Comparison of ENCODE assay signal across 27 mouse cellular contexts in genomic region chr9:35310377-35310776, GRCm38 (mm10). TPM values are rescaled to one million over a fixed set of nuclear protein-coding genes. Genes with fewer than 3 reads are reported as not detected.
DNase-seq lines count a peak whose midpoint lies in the region; ATAC-seq and TF ChIP-seq lines count a peak whose summit lies in the region.
"Had no signal": no experiment of that assay in that cellular context is flagged by ENCODE, and none has a peak within 500 bp of the region (broad histone marks: within the 10 kb centered on the region; RNA-seq: fewer than 3 reads in every experiment).

No protein-coding gene starts in this region.

- H3K4me1 ChIP-seq in limb, embryonic 11.5 days (ENCODE audit: control insufficient read depth, insufficient read depth, low read length) = peaks cover 13% of the 10 kb centered on the region
- H3K4me1 ChIP-seq in olfactory bulb, adult 2 months (ENCODE audit: control insufficient read depth, insufficient read depth, low read length) = peaks cover 7% of the 10 kb centered on the region; the same call in 1 of the 2 replicates

- no peaks in the 10 kb centered on the region for H3K36me3 ChIP-seq in limb, embryonic 11.5 days (ENCODE audit: control insufficient read depth, insufficient read depth, low read length)
- H3K36me3 ChIP-seq: embryonic facial prominence, embryonic 12.5 days; forebrain, embryonic 10.5 days; G1E; heart, embryonic 10.5 days; heart, embryonic 13.5 days; hindbrain, embryonic 12.5 days; hindbrain, embryonic 15.5 days; intestine, embryonic 15.5 days had no signal

- TF ChIP-seq CTCF in olfactory bulb, adult 2 months (IDR thresholded peaks at IDR 0.05; ENCODE audit: insufficient read depth, low read depth, low read length) = no peak

- no peaks in the 10 kb centered on the region for H3K27me3 ChIP-seq in limb, embryonic 11.5 days (ENCODE audit: control insufficient read depth, insufficient read depth, low read length)
- H3K27me3 ChIP-seq: CH12.LX; embryonic facial prominence, embryonic 12.5 days; forebrain, embryonic 13.5 days; heart, embryonic 13.5 days; intestine, embryonic 15.5 days had no signal

- no peak overlapping the region for H3K4me2 ChIP-seq in limb, embryonic 11.5 days (ENCODE audit: low read depth, severe bottlenecking)
- H3K4me2 ChIP-seq: embryonic facial prominence, embryonic 12.5 days; forebrain, embryonic 13.5 days; heart, embryonic 13.5 days; hindbrain, embryonic 12.5 days; hindbrain, embryonic 15.5 days; intestine, embryonic 15.5 days had no signal

- no peak for ATAC-seq in limb, embryonic 11.5 days (ENCODE audit: insufficient number of reproducible peaks, low FRiP score, low TSS enrichment, low read depth)
- no peak for ATAC-seq in inflammation-experienced regulatory T-cells, adult 6 months
- ATAC-seq: forebrain, embryonic 13.5 days; forebrain, postnatal 0 days; intestine, embryonic 15.5 days had no signal

- no peak overlapping the region for H3K27ac ChIP-seq in limb, embryonic 11.5 days (replicated peaks; ENCODE audit: low read depth, low read length)
- H3K27ac ChIP-seq in olfactory bulb, adult 2 months (ENCODE audit: insufficient read depth, low read depth, low read length) = 0 out of 2 replicates have a peak overlapping the region, but pooled peaks have one; percentile 56
- H3K27ac ChIP-seq: embryonic facial prominence, embryonic 12.5 days; forebrain, embryonic 10.5 days; forebrain, embryonic 13.5 days; heart, adult 2 months; heart, embryonic 10.5 days; heart, embryonic 13.5 days; hindbrain, embryonic 12.5 days; hindbrain, embryonic 15.5 days; intestine, embryonic 15.5 days had no signal

- H3K9ac ChIP-seq in limb, embryonic 11.5 days (ENCODE audit: low read length) = no peak overlapping the region
- H3K9ac ChIP-seq: embryonic facial prominence, embryonic 12.5 days; forebrain, embryonic 13.5 days; forebrain, postnatal 0 days; heart, embryonic 13.5 days; hindbrain, embryonic 12.5 days; hindbrain, embryonic 15.5 days; intestine, embryonic 15.5 days had no signal

- H3K4me3 ChIP-seq in limb, embryonic 11.5 days (ENCODE audit: low read depth, low read length) = no peak overlapping the region
- no peak overlapping the region for H3K4me3 ChIP-seq in olfactory bulb, adult 2 months (ENCODE audit: insufficient read depth, low read depth, low read length)
- H3K4me3 ChIP-seq: embryonic facial prominence, embryonic 12.5 days; forebrain, embryonic 10.5 days; forebrain, embryonic 13.5 days; heart, adult 2 months; heart, embryonic 10.5 days; heart, embryonic 13.5 days; hindbrain, embryonic 12.5 days; hindbrain, embryonic 15.5 days; intestine, embryonic 15.5 days had no signal

- 63% methylated on average over 6 of the region's 6 CpGs for WGBS in limb, embryonic 11.5 days
- WGBS in olfactory bulb, adult 2 months = 47% methylated on average over 6 of the region's 6 CpGs

- no peak for TF ChIP-seq POLR2A in olfactory bulb, adult 2 months (IDR thresholded peaks at IDR 0.05; ENCODE audit: insufficient read depth, low read depth, low read length)

- intact Hi-C loops in heart, postnatal 25 days (cut with DNase I) = no loop called here

- no peaks in the 10 kb centered on the region for H3K9me3 ChIP-seq in limb, embryonic 11.5 days (ENCODE audit: control insufficient read depth, low read length)
- H3K9me3 ChIP-seq: embryonic facial prominence, embryonic 12.5 days; forebrain, embryonic 10.5 days; forebrain, embryonic 13.5 days; G1E; heart, embryonic 10.5 days; heart, embryonic 13.5 days; hindbrain, embryonic 12.5 days; hindbrain, embryonic 15.5 days; intestine, embryonic 15.5 days had no signal

- peak; percentile 91 for DNase-seq in heart, adult 11 months
- DNase-seq in heart, postnatal 25 days (ENCODE audit: low spot score) = no peak
- peak; percentile 44 for DNase-seq in brain, adult 2 months (ENCODE audit: low read depth, low spot score)
- DNase-seq in limb, embryonic 11.5 days (ENCODE audit: low spot score) = peak; percentile 19
- no peak for DNase-seq in right cerebral cortex, adult 2 months (ENCODE audit: low spot score in 2 of 2)
- DNase-seq: adrenal gland, adult 2 months; adrenal gland, postnatal 14 days; B cell, adult 2 months; cerebellum, adult 11-12 months; cerebellum, adult 8-10 months; cerebellum, postnatal 14 days; forebrain, postnatal 0 days; gastrocnemius, postnatal 25 days; heart, adult 2 months; heart, postnatal 14 days had no signal

RNA-seq across cellular contexts. Expression of gene Rpusd4, which starts 42.7 kb away (rescaled TPM):
- 10 to 100 TPM; 11.5 to 13.0 TPM for total RNA-seq in heart, postnatal 25 days (2021)
- 37.4 and 38.5 TPM in 2 replicates for polyA plus RNA-seq in limb, embryonic 11.5 days (2014; fragmentation: Nextera tagmentation; extraction: Ambion mirVana)
- polyA plus RNA-seq in olfactory bulb, adult 2 months (2012; ENCODE audit: insufficient read depth, insufficient read length, low replicate concordance, missing spikeins) = not detected in 2 replicates
- 10 to 100 TPM; 31.2 to 40.4 (median 39.0) TPM for polyA plus RNA-seq in inflammation-experienced regulatory T-cells, adult 6 months (2017; shearing (Covaris generic))

RNA-seq across cellular contexts. Expression of gene Fam118b, which starts 42.8 kb away (rescaled TPM):
- 10 to 100 TPM; 15.0 to 15.9 TPM for total RNA-seq in heart, postnatal 25 days (2021)
- 63.0 and 64.9 TPM in 2 replicates for polyA plus RNA-seq in limb, embryonic 11.5 days (2014; fragmentation: Nextera tagmentation; extraction: Ambion mirVana)
- polyA plus RNA-seq in olfactory bulb, adult 2 months (2012; ENCODE audit: insufficient read depth, insufficient read length, low replicate concordance, missing spikeins) = not detected in 2 replicates
- polyA plus RNA-seq in inflammation-experienced regulatory T-cells, adult 6 months (2017; shearing (Covaris generic)) = 10 to 100 TPM; 45.5 to 66.0 (median 60.7) TPM

Comparison
In these comparisons a context has a peak if more than half of its experiments do, and no peak if none do; other contexts are left out.
1. DNase-seq: peak in heart, adult 11 months (single experiment), brain, adult 2 months (single experiment) and limb, embryonic 11.5 days (single experiment); none in heart, postnatal 25 days (single experiment) and right cerebral cortex, adult 2 months (0 of 2).
2. RNA of gene Fam118b, which starts 42.8 kb away (polyA plus RNA-seq): 63.0 to 64.9 TPM in limb, embryonic 11.5 days and 45.5 to 66.0 TPM in inflammation-experienced regulatory T-cells, adult 6 months; not detected in olfactory bulb, adult 2 months; every median in the first group is over 10 times any median in the second.